Comparison of ENCODE assay signal across 15 mouse cellular contexts in the genomic region with DNA sequence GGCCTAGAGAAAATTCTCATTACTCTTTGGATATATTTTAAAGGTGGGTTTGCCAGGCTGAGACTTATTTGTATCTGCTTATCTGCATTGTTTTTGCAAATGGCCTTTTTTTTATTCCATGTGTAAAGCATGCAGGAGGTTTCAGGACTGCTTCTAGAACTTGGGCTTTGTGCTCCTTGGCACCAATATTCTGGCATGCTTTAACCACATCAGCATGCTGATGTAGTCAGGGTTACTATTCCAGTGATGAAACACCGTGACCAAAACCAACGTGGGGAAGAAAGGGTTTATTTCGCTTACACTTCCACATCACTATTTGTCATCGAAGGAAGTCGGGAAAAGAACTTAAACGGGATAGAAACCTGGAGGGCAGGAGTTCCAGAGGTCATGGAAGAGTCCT.
"Had no signal": no experiment of that assay in that cellular context is flagged by ENCODE, and none has a peak within 500 bp of the region (broad histone marks: within the 10 kb centered on the region; RNA-seq: fewer than 3 reads in every experiment).

No protein-coding gene starts in this region.

- H3K9me3 ChIP-seq: neural tube, embryonic 13.5 days; neural tube, embryonic 15.5 days; stomach, embryonic 15.5 days had no signal

- H3K27me3 ChIP-seq: neural tube, embryonic 13.5 days; neural tube, embryonic 15.5 days; stomach, embryonic 15.5 days had no signal

- H3K36me3 ChIP-seq: neural tube, embryonic 13.5 days; neural tube, embryonic 15.5 days; stomach, embryonic 15.5 days had no signal

- H3K4me2 ChIP-seq: neural tube, embryonic 13.5 days; neural tube, embryonic 15.5 days; stomach, embryonic 15.5 days had no signal

- DNase-seq: retina, postnatal 1 day; right cerebral cortex, adult 18-20 months; right cerebral cortex, postnatal 14 days; right cerebral cortex, postnatal 25 days; right cerebral cortex, postnatal 4 days; spleen, adult 18-20 months; thymus, adult 18-20 months; thymus, postnatal 14 days; thymus, postnatal 25 days; thymus, postnatal 36 days; thymus, postnatal 4 days had no signal

- H3K4me3 ChIP-seq: neural tube, embryonic 13.5 days; neural tube, embryonic 15.5 days; stomach, embryonic 15.5 days had no signal

- H3K27ac ChIP-seq: neural tube, embryonic 13.5 days; neural tube, embryonic 15.5 days; stomach, embryonic 15.5 days; stomach, postnatal 0 days had no signal

- H3K9ac ChIP-seq: neural tube, embryonic 13.5 days; neural tube, embryonic 15.5 days; stomach, embryonic 15.5 days had no signal
